Mouse (Mus musculus) midbrain, embryonic 16.5 days (tissue): ENCODE data around the gene Plagl1. TPM values are rescaled to one million over a fixed set of nuclear protein-coding genes. Genes with fewer than 3 reads are reported as not detected.
A peak's percentile ranks its signal among the peaks of the same experiment; 100 is the strongest.

Experiments
- ATAC-seq: fragments of 200-750 bp; cut with Nextera tagmentation; 2 replicates; pipeline ENCODE4 v1.8.0; 2017; ENCODE audit warnings: moderate TSS enrichment
- H3K27ac ChIP-seq: fragments of 300-500 bp; sonication (generic); 2 replicates; pipeline ENCODE4 v1.5.1; 2014; ENCODE audit warnings: mild to moderate bottlenecking, low read length, mixed read lengths
- H3K27me3 ChIP-seq: fragments of 300-500 bp; sonication (generic); 2 replicates; pipeline ENCODE4 v1.6.1; 2014; ENCODE audit warnings: low read depth, low read length, mixed read lengths; ENCODE audit not compliant: control insufficient read depth, insufficient read depth
- H3K36me3 ChIP-seq: fragments of 300-500 bp; sonication (generic); 2 replicates; pipeline ENCODE4 v1.6.1; 2014; ENCODE audit warnings: mild to moderate bottlenecking, low read length, moderate library complexity, mixed read lengths; ENCODE audit not compliant: control insufficient read depth, insufficient read depth
- H3K4me1 ChIP-seq: fragments of 300-500 bp; sonication (generic); 2 replicates; pipeline ENCODE4 v1.6.1; 2014; ENCODE audit warnings: mild to moderate bottlenecking, low read length, mixed read lengths; ENCODE audit not compliant: control insufficient read depth, insufficient read depth
- H3K4me2 ChIP-seq: fragments of 300-500 bp; sonication (generic); 2 replicates; pipeline ENCODE4 v1.6.1; 2014; ENCODE audit warnings: mild to moderate bottlenecking, low read length, mixed read lengths
- H3K4me3 ChIP-seq: fragments of 300-500 bp; sonication (generic); 2 replicates; pipeline ENCODE4 v1.5.1; 2014; ENCODE audit warnings: low read depth, mild to moderate bottlenecking, low read length, moderate library complexity, mixed read lengths
- H3K9ac ChIP-seq: fragments of 300-500 bp; sonication (generic); 2 replicates; pipeline ENCODE4 v1.6.1; 2014; ENCODE audit warnings: low read depth, low read length, mixed read lengths
- H3K9me3 ChIP-seq: fragments of 300-500 bp; sonication (generic); replicated peaks from 2 replicates; pipeline ENCODE4 v1.6.1; 2014; ENCODE audit warnings: mild to moderate bottlenecking, low read length, mixed read lengths; ENCODE audit not compliant: control insufficient read depth, poor library complexity, severe bottlenecking
- WGBS: fragments of 180-500 bp; shearing (Covaris S2); extraction: QIAGEN DNeasy Blood & Tissue Kit; methylation state at CpG from one replicate; pipeline ENCODE4 v1.1.7; 2014; 5-methylcytosine and 5-hydroxymethylcytosine counted together
- polyA plus RNA-seq: library from polyadenylated mRNA; unstranded; fragments of >200 nt; fragmentation: Nextera tagmentation; extraction: Ambion mirVana; gene quantifications from 2 replicates; pipeline ENCODE4 v1.2.1, GENCODE M21; 2015

The Plagl1 gene
- polyA plus RNA-seq, 1 experiment from 2014 or later, result 26.3 TPM

DNA sequence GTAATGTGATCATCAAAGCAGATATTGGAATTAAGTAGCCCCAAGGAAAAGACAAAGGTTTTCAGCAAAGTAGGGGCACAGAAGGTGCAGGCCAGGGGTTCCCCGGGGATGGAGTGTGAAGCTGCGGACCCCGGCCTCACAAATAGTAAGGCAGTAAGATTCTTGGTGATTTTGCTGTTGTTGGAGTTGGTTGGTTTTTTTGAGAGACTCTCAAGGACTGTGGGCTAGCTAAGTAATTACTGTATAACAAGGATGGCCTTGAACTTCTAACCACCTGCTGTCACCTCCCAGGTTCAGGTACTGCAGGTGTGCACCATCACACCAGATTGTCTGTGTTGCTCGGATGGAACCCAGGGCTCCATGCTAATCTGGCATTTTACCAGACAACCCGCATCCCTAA, 30.9 kb upstream of the Plagl1 start:
- H3K4me3 ChIP-seq, result no peak overlapping the region
- no peaks in the 10 kb centered on the region for H3K4me1 ChIP-seq
- no peaks in the 10 kb centered on the region for H3K9me3 ChIP-seq
- H3K36me3 ChIP-seq, result no peaks in the 10 kb centered on the region
- H3K27me3 ChIP-seq, result no peaks in the 10 kb centered on the region
- no peak overlapping the region for H3K27ac ChIP-seq
- 93% methylated on average over 5 of the region's 5 CpGs for WGBS
- no peak overlapping the region for H3K9ac ChIP-seq
- H3K4me2 ChIP-seq, result no peak overlapping the region
- ATAC-seq, result no peak

DNA sequence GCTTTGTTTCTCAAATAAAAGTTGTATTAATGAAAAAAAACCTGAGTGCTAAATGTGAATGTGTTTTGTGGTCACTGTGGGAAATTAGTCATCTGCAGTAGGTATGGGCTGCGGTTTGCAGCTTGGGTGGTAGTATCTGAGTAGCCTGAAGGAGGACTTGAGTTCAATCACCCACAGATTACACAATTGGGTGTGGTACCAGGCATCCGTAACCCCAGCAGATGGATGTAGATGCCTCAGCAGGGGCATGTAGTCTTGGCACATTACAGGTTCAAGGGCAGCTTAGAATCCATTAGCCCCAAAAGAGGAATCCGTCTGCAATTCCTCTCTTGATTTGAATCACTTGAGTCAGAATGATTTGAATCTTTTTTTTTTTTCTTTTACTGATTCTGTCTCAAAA, 25.0 kb upstream of the Plagl1 start:
- no peak overlapping the region for H3K4me2 ChIP-seq

DNA sequence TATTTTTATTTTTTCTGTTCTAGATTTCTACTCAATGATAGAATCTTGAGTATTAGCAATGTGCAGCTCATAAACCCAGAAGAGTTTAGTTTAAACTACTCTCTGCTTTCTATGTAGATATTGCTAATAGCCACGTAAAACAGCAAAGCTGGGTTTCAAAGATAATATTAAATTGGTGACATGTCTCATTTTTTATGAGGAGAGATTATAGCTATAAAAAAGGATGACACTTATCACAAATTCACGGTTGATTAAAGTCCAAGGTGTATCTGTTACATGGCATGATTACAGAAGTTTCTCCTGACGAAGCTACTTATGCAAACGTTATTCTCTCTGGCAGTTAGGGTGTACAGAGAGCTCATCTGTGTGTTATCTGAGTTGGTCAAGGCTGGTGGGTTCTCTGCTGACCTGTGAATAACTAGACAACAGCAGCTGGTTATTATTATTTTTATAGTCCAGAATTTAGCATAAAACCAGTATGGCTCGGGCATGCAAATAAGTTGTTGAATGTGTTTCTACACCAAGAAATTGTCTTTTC, 20.6 kb upstream of the Plagl1 start:
- no peak for ATAC-seq
- WGBS, result 85% methylated on average over 5 of the region's 5 CpGs

More for the DNA sequence above, 25.0 kb upstream of the Plagl1 start:
- 85% methylated on average over 3 of the region's 3 CpGs for WGBS
- ATAC-seq, result no peak
- Histone ChIP-seq H3K27me3 (no peaks in the 10 kb centered on the region), H3K27ac (no peak overlapping the region), H3K36me3 (no peaks in the 10 kb centered on the region), H3K9ac (no peak overlapping the region), H3K4me1 (no peaks in the 10 kb centered on the region), H3K4me3 (no peak overlapping the region), H3K9me3 (no peaks in the 10 kb centered on the region)

DNA sequence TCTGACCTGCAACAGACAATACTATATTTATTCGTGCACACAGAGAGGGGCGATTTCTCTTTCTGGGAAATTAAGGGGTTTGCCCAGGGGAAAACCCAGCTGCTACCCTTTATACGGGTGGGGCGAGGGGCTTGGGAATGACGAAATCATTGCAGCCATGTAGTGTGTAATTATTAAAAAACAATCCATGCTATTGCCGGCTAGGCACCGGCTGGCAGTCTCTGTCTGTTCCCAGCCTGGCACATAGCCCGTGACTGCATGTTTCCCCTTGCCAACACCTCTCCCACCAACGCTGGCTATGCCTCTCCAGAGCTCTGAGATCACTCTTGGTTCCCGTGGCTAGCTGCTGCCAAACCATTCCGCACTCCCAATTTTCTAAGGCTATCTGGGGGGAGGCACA, 15.6 kb upstream of the Plagl1 start:
- no peak for ATAC-seq
- Histone ChIP-seq H3K9me3 (no peaks in the 10 kb centered on the region), H3K36me3 (no peaks in the 10 kb centered on the region), H3K4me1 (no peaks in the 10 kb centered on the region), H3K4me2 (no peak overlapping the region), H3K4me3 (no peak overlapping the region), H3K9ac (no peak overlapping the region), H3K27me3 (no peaks in the 10 kb centered on the region), H3K27ac (no peak overlapping the region)
- WGBS, result 82% methylated on average over 11 of the region's 11 CpGs

More for the DNA sequence above, 20.6 kb upstream of the Plagl1 start:
- Histone ChIP-seq H3K36me3 (no peaks in the 10 kb centered on the region), H3K4me1 (no peaks in the 10 kb centered on the region), H3K4me3 (no peak overlapping the region), H3K9ac (no peak overlapping the region), H3K4me2 (no peak overlapping the region), H3K9me3 (no peaks in the 10 kb centered on the region), H3K27ac (no peak overlapping the region), H3K27me3 (no peaks in the 10 kb centered on the region)

DNA sequence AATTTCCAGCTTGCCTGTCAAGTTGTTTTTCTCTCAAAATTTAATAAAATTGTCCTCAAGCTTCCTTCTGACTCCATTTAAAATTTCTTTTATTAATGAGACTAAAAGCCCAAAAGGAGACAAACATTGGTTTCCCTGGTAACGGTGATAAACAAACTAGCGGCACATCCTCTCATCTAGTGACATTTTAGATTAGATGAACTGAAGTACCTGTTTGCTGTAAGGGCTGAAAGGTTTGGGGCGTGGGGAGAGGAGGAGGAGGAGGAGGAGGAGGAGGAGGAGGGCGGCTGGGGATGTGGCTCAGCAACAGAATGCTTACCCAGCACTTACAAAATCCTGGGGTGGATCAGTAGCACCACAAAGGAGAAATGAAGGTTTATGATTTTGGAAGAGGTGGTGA, 12.5 kb upstream of the Plagl1 start:
- peak; percentile 56; the same call in 1 of the 2 replicates for ATAC-seq
- H3K4me2 ChIP-seq, result no peak overlapping the region
- H3K36me3 ChIP-seq, result no peaks in the 10 kb centered on the region
- 45% methylated on average over 3 of the region's 4 CpGs for WGBS
- H3K9ac ChIP-seq, result no peak overlapping the region
- no peak overlapping the region for H3K27ac ChIP-seq
- H3K9me3 ChIP-seq, result no peaks in the 10 kb centered on the region
- no peaks in the 10 kb centered on the region for H3K4me1 ChIP-seq
- H3K4me3 ChIP-seq, result no peak overlapping the region
- H3K27me3 ChIP-seq, result no peaks in the 10 kb centered on the region

DNA sequence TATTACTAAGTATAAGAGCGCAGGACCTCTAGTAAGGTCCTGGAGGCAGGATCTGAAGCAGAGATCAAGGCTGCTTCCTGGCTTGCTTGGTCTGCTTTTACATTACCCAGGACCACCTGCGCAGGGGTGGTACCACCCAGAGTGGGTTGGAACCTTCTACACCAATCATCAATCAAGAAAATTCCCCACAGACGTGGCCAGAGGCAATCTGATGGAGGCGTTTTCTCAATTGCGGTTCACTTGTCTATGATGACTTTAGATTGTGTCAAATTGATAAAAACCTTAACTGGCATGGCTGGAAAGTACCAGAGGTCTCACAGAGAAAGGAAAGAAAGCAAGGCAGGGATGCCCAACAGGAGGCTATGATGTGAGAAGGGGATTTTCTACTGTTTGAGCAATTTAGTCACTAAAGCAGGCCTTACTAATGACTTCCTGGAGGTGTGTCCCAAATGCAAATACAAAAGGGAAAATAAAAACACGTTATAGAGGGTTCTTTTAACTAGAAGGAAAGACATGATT, 3.4 kb upstream of the Plagl1 start:
- Histone ChIP-seq H3K4me3 (no peak overlapping the region), H3K36me3 (no peaks in the 10 kb centered on the region), H3K9me3 (no peaks in the 10 kb centered on the region), H3K27ac (no peak overlapping the region), H3K4me2 (no peak overlapping the region), H3K27me3 (peaks cover 13% of the 10 kb centered on the region), H3K4me1 (0 out of 2 replicates have a peak, but pooled peaks cover 2% of the 10 kb centered on the region), H3K9ac (no peak overlapping the region)
- 82% methylated on average over 6 of the region's 6 CpGs for WGBS
- no peak for ATAC-seq

DNA sequence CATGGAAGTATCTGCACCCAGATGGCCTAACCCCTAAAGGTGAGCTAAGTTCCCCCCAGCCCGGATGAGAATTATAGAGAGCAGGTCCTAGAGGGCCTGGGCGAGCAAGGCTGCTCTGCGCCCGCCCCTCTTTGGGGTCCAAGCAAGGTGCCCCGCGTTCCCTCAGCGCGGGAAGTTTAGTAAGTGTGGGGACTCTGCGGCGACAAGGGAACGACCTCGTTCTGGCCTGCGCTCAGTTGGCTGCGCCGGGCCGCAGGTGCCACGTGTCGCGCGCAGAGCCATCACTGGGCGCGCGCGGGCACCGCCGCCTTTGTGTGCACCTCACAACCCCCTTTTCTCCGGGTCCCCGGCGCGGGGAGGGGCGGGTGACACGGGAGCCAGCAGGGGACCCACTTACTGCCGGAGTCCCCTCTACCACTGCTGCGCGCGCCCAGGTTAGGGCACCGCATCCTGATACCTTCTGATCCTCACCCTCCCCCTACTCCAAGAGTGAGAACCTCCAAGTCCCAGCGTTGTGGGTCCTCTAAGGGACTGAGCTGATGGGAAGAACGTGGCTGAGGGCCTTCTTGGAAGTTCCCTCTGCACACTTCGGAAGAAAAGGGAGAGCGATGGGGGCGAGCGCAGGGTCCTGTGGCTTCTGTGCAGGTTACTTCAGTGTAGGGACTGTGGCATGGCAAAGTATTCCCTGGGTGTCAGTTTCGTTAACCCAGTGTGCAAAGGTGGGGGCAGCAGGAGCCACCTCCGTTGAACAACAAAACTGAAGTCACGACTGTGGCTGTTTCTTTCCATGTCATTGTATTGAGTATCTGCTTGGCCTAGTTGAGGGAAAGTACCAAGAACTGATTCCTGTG, 742 bp downstream of the Plagl1 start:
- Histone ChIP-seq H3K27ac (no peak overlapping the region), H3K27me3 (peaks cover 13% of the 10 kb centered on the region), H3K4me3 (peak overlapping the region; percentile 48), H3K4me1 (0 out of 2 replicates have a peak, but pooled peaks cover 2% of the 10 kb centered on the region), H3K9me3 (no peaks in the 10 kb centered on the region), H3K9ac (peak overlapping the region; percentile 69), H3K36me3 (no peaks in the 10 kb centered on the region), H3K4me2 (peak overlapping the region; percentile 90)
- ATAC-seq, result peak; percentile 72
- WGBS, result 7% methylated on average over 42 of the region's 46 CpGs

DNA sequence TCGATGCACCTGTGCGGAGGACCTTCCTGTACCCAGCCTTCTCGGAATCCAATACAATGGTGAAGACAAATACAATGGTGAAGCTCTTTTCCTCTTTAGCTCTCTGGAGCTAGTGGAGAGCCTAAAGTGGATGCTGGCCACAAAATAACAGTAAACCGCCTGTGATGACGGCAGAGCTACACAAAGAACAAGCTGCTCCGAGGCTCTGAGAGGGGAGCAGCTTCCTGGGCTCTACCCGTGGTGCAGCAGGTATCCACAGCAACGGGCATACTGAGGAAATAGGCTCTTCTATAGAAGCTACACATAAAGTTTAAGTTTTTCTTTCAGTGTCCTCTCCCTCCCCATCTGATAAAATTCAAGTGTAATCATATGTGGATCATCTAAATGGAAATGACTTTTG, 2.1 kb downstream of the Plagl1 start:
- Histone ChIP-seq H3K4me3 (no peak overlapping the region), H3K27me3 (peaks cover 13% of the 10 kb centered on the region), H3K9ac (no peak overlapping the region), H3K4me1 (0 out of 2 replicates have a peak, but pooled peaks cover 2% of the 10 kb centered on the region), H3K27ac (no peak overlapping the region), H3K9me3 (no peaks in the 10 kb centered on the region; the same call in 1 of the 2 replicates), H3K36me3 (no peaks in the 10 kb centered on the region), H3K4me2 (0 out of 2 replicates have a peak overlapping the region, but pooled peaks have one; percentile 1)
- ATAC-seq, result 0 out of 2 replicates have a peak, but pooled peaks have one; percentile 20
- 39% methylated on average over 8 of the region's 8 CpGs for WGBS

DNA sequence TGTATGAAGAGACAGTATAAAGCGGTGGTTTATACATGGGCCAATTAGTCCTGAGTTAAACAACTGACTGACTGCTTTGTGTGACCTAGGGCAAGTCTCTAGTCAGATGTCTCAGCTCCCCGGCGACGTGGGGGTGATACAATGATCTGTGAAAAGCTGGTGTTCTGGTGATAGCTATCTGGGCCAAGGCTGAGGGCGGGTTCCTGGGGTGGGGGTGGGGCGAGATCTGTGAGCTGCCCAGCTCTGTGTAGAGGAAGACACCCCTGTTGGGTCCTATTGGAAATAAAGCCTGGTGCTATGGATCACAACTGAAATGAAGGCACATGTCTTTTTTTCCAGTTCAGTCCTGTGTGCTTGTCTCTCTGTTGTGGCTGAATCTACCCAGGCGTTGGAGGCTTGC, 3.2 kb downstream of the Plagl1 start:
- H3K4me3 ChIP-seq, result no peak overlapping the region
- peaks cover 13% of the 10 kb centered on the region for H3K27me3 ChIP-seq
- 39% methylated on average over 7 of the region's 7 CpGs for WGBS
- H3K9ac ChIP-seq, result no peak overlapping the region
- H3K27ac ChIP-seq, result no peak overlapping the region
- H3K4me1 ChIP-seq, result 0 out of 2 replicates have a peak, but pooled peaks cover 2% of the 10 kb centered on the region
- H3K9me3 ChIP-seq, result no peaks in the 10 kb centered on the region; the same call in 1 of the 2 replicates
- H3K4me2 ChIP-seq, result no peak overlapping the region
- ATAC-seq, result no peak
- H3K36me3 ChIP-seq, result no peaks in the 10 kb centered on the region
